Mouse (Mus musculus) cerebellum, adult 2 months (tissue): ENCODE results near the gene Polr1a. TPM values are rescaled to one million over a fixed set of nuclear protein-coding genes. Genes with fewer than 3 reads are reported as not detected.
A peak's percentile ranks its signal among the peaks of the same experiment; 100 is the strongest.

Experiments
- DNase-seq, 2 experiments: peaks; one replicate each; pipeline ENCODE4 v3.0.0; 2021
- H3K27ac ChIP-seq: fragments of 200-500 bp; 2 replicates; pipeline ENCODE4 v1.5.1; 2012; ENCODE audit warnings: low read length, control low read depth, inconsistent platforms; ENCODE audit not compliant: insufficient read depth
- H3K27me3 ChIP-seq: fragments of 200-500 bp; 2 replicates; pipeline ENCODE4 v1.6.1; 2012; ENCODE audit warnings: inconsistent platforms, mild to moderate bottlenecking, low read length, moderate library complexity; ENCODE audit not compliant: control insufficient read depth, insufficient read depth
- H3K4me1 ChIP-seq: fragments of 200-500 bp; 2 replicates; pipeline ENCODE4 v1.6.1; 2011; ENCODE audit warnings: low read length; ENCODE audit not compliant: control insufficient read depth, insufficient read depth
- H3K4me3 ChIP-seq: fragments of 200-500 bp; replicated peaks from 2 replicates; pipeline ENCODE3; 2011; ENCODE audit warnings: mild to moderate bottlenecking, low read depth, low read length, control low read depth; ENCODE audit not compliant: insufficient read depth
- CTCF ChIP-seq: fragments of 200-500 bp; IDR thresholded peaks from 2 replicates; pipeline ENCODE4 v1.5.1; 2011; ENCODE audit warnings: low read depth, mild to moderate bottlenecking, control low read depth, low read length, moderate library complexity, borderline replicate concordance; ENCODE audit not compliant: insufficient read depth
- POLR2A ChIP-seq: fragments of 200-500 bp; IDR thresholded peaks from 2 replicates; pipeline ENCODE4 v1.6.1; 2011; ENCODE audit warnings: low read length, control low read depth, borderline replicate concordance; ENCODE audit not compliant: insufficient read depth
- WGBS: fragments of 180-500 bp; shearing (Covaris S2); methylation state at CpG from one replicate; pipeline ENCODE4 v1.1.7; 2018; 5-methylcytosine and 5-hydroxymethylcytosine counted together
- polyA plus RNA-seq: library from polyadenylated mRNA; depleted of rRNA; stranded (reverse); fragments of >200 nt; gene quantifications from 2 replicates; pipeline ENCODE4 v1.2.3, GENCODE M21; 2012

The Polr1a gene
- polyA plus RNA-seq, 1 experiment = 19.6 TPM

DNA sequence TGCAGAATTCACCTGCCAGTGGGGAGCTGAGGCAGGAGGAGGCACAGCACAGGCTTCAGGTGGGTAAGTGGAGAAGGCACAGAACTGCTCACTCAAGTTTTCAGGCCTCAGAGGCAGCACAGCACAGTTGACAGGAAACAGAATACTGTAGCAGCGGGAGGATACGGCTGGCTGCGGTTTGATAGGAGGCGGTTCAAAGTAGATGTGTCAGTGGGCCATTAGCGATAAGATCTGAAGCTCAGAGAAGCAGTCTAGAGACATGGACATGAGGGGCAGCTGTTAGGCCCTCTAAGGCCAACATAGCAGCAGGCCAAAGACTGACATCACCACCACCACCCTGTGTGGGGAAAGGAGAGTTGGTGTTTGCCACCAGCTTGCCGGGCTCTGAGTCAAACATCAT is 53.9 kb downstream of the Polr1a start:
- Histone ChIP-seq H3K27me3 (no peaks in the 10 kb centered on the region), H3K27ac (no peak overlapping the region), H3K4me1 (peaks cover 8% of the 10 kb centered on the region; the same call in 1 of the 2 replicates), H3K4me3 (no peak overlapping the region)
- no peak for DNase-seq
- TF ChIP-seq POLR2A (no peak), CTCF (no peak)
- WGBS = 95% methylated on average over 6 of the region's 6 CpGs

DNA sequence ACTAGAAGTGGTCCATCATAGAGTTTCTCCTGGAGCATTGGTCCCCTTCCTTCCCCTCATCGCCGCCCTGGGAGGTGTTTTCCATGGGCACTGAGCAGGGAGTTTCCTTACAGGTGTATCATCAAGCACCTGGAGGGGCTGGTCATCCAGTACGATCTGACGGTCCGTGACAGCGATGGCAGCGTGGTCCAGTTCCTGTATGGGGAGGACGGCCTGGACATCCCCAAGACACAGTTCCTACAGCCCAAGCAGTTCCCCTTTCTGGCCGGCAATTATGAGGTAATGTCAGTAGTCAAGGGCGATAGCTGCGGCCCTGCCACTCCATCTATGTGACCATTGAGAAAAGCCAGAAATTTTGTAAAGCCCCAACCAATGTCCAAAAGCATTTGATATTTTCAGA is 54.7 kb downstream of the Polr1a start:
- TF ChIP-seq POLR2A = no peak
- no peak for TF ChIP-seq CTCF
- WGBS = 98% methylated on average over 11 of the region's 11 CpGs
- H3K4me3 ChIP-seq = no peak overlapping the region
- H3K27ac ChIP-seq = no peak overlapping the region
- no peaks in the 10 kb centered on the region for H3K27me3 ChIP-seq
- peaks cover 13% of the 10 kb centered on the region for H3K4me1 ChIP-seq
- DNase-seq = no peak

DNA sequence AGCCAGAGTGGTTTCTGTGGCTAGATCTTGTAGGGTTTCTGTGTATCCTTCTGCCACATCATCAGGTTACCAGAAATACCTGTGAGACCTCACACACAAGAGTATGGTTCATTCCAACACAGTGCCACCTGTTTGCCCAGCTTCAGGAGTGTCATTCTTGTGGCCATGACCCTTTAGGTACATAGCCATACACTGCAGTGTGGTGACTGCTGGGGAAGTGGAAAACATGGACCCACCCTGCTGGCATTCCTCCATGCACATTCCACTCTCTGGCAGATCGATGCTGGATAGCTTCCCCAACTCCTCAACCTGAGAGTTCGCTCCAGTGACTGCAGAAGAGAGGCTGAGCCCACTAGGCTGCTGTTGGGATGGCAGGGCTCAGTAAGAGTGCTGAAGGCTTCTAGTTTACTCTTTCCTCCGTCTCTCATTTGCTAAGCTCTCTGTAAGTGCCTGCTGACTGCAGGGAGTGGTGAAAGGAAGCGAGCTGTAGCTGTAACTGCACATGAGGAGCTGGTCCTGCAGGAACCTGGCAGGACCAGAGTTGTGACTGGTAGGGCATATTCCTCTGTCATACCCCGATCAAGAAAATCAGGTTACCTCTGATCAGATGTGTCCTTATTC is 57.9 kb downstream of the Polr1a start:
- no peak for TF ChIP-seq CTCF
- TF ChIP-seq POLR2A = no peak
- DNase-seq = no peak
- Histone ChIP-seq H3K4me3 (no peak overlapping the region), H3K4me1 (peaks cover 15% of the 10 kb centered on the region), H3K27me3 (no peaks in the 10 kb centered on the region), H3K27ac (no peak overlapping the region)
- 76% methylated on average over 5 of the region's 5 CpGs for WGBS

DNA sequence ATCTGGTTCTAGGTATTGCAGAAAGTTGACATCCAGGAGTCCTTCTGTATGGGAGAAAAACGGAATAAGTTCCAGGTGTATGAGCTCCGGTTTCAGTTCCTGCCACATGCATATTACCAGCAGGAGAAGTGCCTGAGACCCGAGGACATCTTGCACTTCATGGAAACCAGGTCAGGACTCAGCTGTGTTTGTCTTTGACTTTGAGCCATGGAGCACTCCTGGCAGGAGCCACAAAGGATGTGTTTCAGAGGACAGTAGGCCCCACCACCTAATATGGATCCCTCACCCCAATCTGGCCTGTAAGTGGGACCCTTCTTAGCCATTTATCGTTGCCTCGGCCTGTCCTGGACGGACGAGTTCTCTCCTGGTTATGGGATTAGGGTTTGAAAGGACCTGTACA is 59.0 kb downstream of the Polr1a start:
- Histone ChIP-seq H3K27me3 (no peaks in the 10 kb centered on the region), H3K4me1 (peaks cover 15% of the 10 kb centered on the region), H3K27ac (peak overlapping the region; percentile 47), H3K4me3 (no peak overlapping the region)
- no peak for TF ChIP-seq CTCF
- WGBS = 59% methylated on average over 7 of the region's 7 CpGs
- peak in 1 of 2 experiments; percentile 41 for DNase-seq

DNA sequence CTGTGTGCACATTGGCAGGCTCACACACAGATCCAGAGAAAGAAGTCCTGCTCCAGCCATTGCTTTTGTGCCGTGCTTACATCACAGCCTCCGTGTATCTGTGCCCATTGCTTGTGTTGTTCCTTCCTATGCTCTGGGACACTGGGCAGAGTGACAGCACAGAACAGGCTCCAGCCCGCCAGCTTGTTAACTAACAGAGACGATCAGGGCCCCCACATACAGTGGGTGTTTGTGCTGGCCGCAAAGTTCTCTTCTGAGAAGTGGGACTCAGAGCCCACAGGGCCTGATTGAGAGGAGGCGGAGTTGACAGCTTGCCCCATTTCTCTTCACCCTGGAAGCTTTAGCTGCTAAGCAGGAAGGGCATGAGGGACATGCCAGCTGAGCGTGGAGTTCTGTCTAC is 60.6 kb downstream of the Polr1a start:
- Histone ChIP-seq H3K4me1 (peaks cover 15% of the 10 kb centered on the region), H3K27ac (no peak overlapping the region), H3K27me3 (no peaks in the 10 kb centered on the region), H3K4me3 (no peak overlapping the region)
- WGBS = 80% methylated on average over 7 of the region's 7 CpGs
- DNase-seq = no peak
- TF ChIP-seq POLR2A (no peak), CTCF (no peak)

DNA sequence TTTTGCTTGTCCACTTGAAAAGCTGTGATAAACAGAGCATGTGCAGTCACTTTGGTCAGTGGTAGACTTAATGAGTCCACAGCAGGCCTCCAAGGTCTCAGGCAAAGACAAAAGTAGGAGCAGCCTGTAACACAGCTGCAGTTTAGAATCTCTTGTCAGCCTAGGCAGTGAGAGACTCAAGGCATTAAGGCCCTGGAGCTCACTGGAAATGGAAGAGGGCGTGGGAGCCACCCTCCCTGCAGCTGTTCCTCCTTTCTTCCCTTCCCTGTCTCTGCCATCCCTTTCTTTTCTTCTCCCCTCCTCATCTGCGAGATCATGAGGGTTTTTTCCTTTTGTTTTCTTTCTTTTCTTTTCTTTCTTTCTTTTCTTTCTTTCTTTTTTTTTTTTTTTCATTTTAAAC is 61.3 kb downstream of the Polr1a start:
- Histone ChIP-seq H3K27me3 (no peaks in the 10 kb centered on the region), H3K27ac (no peak overlapping the region), H3K4me3 (no peak overlapping the region), H3K4me1 (peaks cover 15% of the 10 kb centered on the region)
- no peak for DNase-seq
- TF ChIP-seq CTCF = no peak
- no peak for TF ChIP-seq POLR2A
- WGBS = 94% methylated on average over 2 of the region's 2 CpGs

DNA sequence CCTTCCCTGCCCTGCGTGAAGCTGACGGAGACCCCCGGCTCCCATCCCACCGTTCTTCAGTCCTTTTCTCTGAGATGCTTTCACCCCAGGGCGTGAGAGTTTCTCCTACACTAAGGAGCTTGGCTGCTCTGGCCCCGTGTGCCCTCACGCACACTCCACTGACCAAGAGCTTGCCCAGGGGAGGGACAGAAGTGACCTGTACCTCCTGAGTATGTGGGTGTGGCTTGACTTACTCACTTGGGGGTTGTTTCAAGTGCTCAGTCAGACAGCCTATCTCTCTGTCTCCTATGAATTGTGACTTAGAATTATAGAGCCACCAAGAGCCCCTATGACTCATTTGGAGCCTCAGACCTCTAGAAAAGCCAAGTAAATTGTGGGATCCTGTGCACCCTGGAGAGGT is 67.7 kb downstream of the Polr1a start:
- H3K27me3 ChIP-seq = no peaks in the 10 kb centered on the region
- no peak for DNase-seq
- TF ChIP-seq CTCF (no peak), POLR2A (no peak)
- WGBS = 92% methylated on average over 7 of the region's 7 CpGs
- no peak overlapping the region for H3K27ac ChIP-seq
- H3K4me1 ChIP-seq = no peaks in the 10 kb centered on the region
- no peak overlapping the region for H3K4me3 ChIP-seq

DNA sequence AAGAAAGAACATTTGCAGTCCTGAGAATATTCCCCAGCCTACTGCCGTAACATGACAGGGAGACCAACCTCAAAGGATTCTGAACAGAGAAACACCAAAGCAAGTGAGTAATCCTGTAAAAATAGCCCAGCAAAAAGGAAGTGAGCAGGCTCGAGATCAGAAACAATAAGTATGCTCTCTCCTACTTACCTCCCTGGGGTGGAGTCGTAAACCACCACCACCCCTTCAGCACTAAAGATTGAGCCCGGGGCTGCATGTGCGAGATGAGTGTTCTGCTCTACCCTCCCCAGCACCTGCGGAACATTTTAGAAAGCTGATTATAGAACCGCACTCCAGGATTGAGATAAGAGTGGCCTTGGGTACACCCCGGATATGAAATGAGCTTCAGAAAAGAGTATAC is 71.3 kb downstream of the Polr1a start:
- H3K27me3 ChIP-seq = no peaks in the 10 kb centered on the region
- H3K4me3 ChIP-seq = no peak overlapping the region
- no peak for DNase-seq
- TF ChIP-seq POLR2A = no peak
- no peak for TF ChIP-seq CTCF
- no peaks in the 10 kb centered on the region for H3K4me1 ChIP-seq
- 91% methylated on average over 8 of the region's 8 CpGs for WGBS
- H3K27ac ChIP-seq = 0 out of 2 replicates have a peak overlapping the region, but pooled peaks have one; percentile 5
